Mouse (Mus musculus): ENCODE data around the gene Ifrd2.

DNA sequence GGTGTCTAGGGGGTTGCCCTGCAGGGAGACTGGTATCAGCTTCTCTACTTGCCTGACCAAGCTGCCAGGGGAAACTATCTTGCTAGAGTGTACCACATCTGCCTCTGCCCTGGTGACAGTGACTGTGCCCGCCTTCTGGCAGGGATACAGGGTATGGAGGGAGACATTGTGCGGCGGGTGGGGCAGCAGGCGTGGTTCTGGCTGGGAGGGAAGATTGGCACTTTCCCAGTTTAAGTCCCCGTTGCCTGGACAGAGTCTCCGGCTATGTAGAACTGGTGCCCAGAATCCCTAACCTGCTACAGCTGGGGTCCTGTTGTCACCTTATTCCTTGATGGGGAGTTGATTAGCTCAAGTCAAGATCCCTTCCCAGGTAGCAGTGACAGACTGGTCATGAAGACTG, 45.0 kb downstream of the Ifrd2 start:
- TF ChIP-seq MAX (IDR thresholded peaks at IDR 0.05) (no peak), USF1 (IDR thresholded peaks at IDR 0.05; ENCODE audit: low read depth) (no peak), CTCF (IDR thresholded peaks at IDR 0.05; ENCODE audit: control insufficient read depth, insufficient read depth, insufficient read length) (no peak), CEBPB (IDR thresholded peaks at IDR 0.05; ENCODE audit: low read depth) (no peak), FOSL1 (IDR thresholded peaks at IDR 0.05; ENCODE audit: insufficient read depth, low read length, poor library complexity, severe bottlenecking) (no peak), MYOG (IDR thresholded peaks at IDR 0.05; ENCODE audit: control insufficient read depth, extremely low read depth, insufficient read length) (no peak), MYOD1 (IDR thresholded peaks at IDR 0.05; ENCODE audit: control insufficient read depth, insufficient read length, low read depth) (no peak)
